8 mouse cellular contexts compared by ENCODE assay signal in the genomic region with DNA sequence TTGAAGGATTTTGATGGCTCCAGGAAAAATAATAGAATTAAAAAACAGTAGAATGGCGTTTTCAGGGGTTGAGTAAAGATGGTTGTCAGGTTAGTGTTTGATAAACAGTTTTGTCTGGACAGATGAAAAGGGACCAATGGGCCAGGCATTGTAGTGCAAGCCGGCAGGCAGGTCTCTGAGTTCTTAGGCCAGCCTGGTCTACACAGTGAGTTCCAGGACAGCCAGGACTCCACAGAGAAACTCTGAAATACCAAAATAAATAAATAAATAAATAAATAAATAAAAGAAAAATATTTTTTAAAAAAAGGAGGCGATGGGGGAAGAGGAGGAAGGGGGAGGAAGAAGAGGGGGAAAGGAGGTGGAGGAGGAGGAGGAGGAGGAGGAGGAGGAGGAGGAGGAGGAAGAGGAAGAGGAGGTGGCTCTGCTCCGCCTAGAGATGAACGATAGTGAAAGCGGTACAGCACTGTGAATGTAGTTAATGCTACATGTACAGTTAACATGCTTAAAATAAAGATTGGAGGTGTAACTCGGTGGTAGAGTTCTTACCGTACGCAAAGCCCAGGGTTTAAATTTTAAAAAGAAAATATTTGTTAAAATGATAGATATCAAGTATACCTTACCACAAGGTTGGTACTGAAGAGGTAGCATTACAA. TPM values are rescaled to one million over a fixed set of nuclear protein-coding genes. Genes with fewer than 3 reads are reported as not detected.
DNase-seq lines count a peak whose midpoint lies in the region; ATAC-seq lines count a peak whose summit lies in the region.

No protein-coding gene starts in this region.

- H3K4me2 ChIP-seq in kidney, embryonic 15.5 days, result peak overlapping the region; percentile 68
- no peak overlapping the region; the same call in 1 of the 2 replicates for H3K4me2 ChIP-seq in embryonic facial prominence, embryonic 11.5 days (ENCODE audit: low read depth, low read length)
- peak overlapping the region; percentile 64 for H3K4me2 ChIP-seq in intestine, embryonic 15.5 days (replicated peaks)
- peak overlapping the region; percentile 59 for H3K4me2 ChIP-seq in midbrain, embryonic 15.5 days

- no peak overlapping the region for H3K9ac ChIP-seq in kidney, embryonic 15.5 days
- no peak overlapping the region for H3K9ac ChIP-seq in embryonic facial prominence, embryonic 11.5 days (replicated peaks; ENCODE audit: low read length)
- H3K9ac ChIP-seq in intestine, embryonic 15.5 days, result no peak overlapping the region
- H3K9ac ChIP-seq in midbrain, embryonic 15.5 days, result no peak overlapping the region

- H3K4me3 ChIP-seq in kidney, embryonic 15.5 days (replicated peaks), result peak overlapping the region; percentile 61
- H3K4me3 ChIP-seq in embryonic facial prominence, embryonic 11.5 days (ENCODE audit: low read depth, low read length), result peak overlapping the region; percentile 16; the same call in 1 of the 2 replicates
- peak overlapping the region; percentile 53 for H3K4me3 ChIP-seq in intestine, embryonic 15.5 days (replicated peaks)
- H3K4me3 ChIP-seq in midbrain, embryonic 15.5 days, result peak overlapping the region; percentile 58; the same call in 1 of the 2 replicates

- H3K27ac ChIP-seq in kidney, embryonic 15.5 days, result no peak overlapping the region
- H3K27ac ChIP-seq in embryonic facial prominence, embryonic 11.5 days (replicated peaks; ENCODE audit: low read depth, low read length), result no peak overlapping the region
- no peak overlapping the region for H3K27ac ChIP-seq in intestine, embryonic 15.5 days
- no peak overlapping the region for H3K27ac ChIP-seq in midbrain, embryonic 15.5 days

- ATAC-seq in kidney, embryonic 15.5 days (replicated peaks; ENCODE audit: low FRiP score), result no peak
- no peak for ATAC-seq in embryonic facial prominence, embryonic 11.5 days (replicated peaks; ENCODE audit: insufficient number of reproducible peaks, low FRiP score, low TSS enrichment, low read depth)
- no peak for ATAC-seq in intestine, embryonic 15.5 days
- no peak for ATAC-seq in midbrain, embryonic 15.5 days (replicated peaks)

- whole genome bisulfite sequencing in kidney, embryonic 15.5 days, result 36% methylated on average over 9 of the region's 9 CpGs
- WGBS in embryonic facial prominence, embryonic 11.5 days, result 40% methylated on average over 8 of the region's 9 CpGs
- 42% methylated on average over 9 of the region's 9 CpGs for WGBS in intestine, embryonic 15.5 days
- 47% methylated on average over 8 of the region's 9 CpGs for WGBS in midbrain, embryonic 15.5 days

- H3K9me3 ChIP-seq in kidney, embryonic 15.5 days (replicated peaks), result no peaks in the 10 kb centered on the region
- H3K9me3 ChIP-seq in embryonic facial prominence, embryonic 11.5 days (replicated peaks; ENCODE audit: control insufficient read depth, low read length), result no peaks in the 10 kb centered on the region
- no peaks in the 10 kb centered on the region for H3K9me3 ChIP-seq in intestine, embryonic 15.5 days
- no peaks in the 10 kb centered on the region for H3K9me3 ChIP-seq in midbrain, embryonic 15.5 days

- DNase-seq in kidney, postnatal 25 days, result no peak
- DNase-seq in embryonic facial prominence, embryonic 11.5 days (ENCODE audit: low spot score), result no peak
- no peak for DNase-seq in urinary bladder, postnatal 14 days (ENCODE audit: low spot score)
- DNase-seq in natural killer cell, adult 2 months (ENCODE audit: low spot score in 2 of 2), result no peak
- DNase-seq in testis, postnatal 14 days (ENCODE audit: low spot score), result no peak

- peaks cover 13% of the 10 kb centered on the region for H3K4me1 ChIP-seq in kidney, embryonic 15.5 days
- no peaks in the 10 kb centered on the region for H3K4me1 ChIP-seq in embryonic facial prominence, embryonic 11.5 days (ENCODE audit: control insufficient read depth, insufficient read depth, low read length)
- H3K4me1 ChIP-seq in intestine, embryonic 15.5 days (replicated peaks), result peaks cover 4% of the 10 kb centered on the region
- peaks cover 12% of the 10 kb centered on the region for H3K4me1 ChIP-seq in midbrain, embryonic 15.5 days

- peaks cover 3% of the 10 kb centered on the region; the same call in 1 of the 2 replicates for H3K27me3 ChIP-seq in kidney, embryonic 15.5 days
- H3K27me3 ChIP-seq in embryonic facial prominence, embryonic 11.5 days (ENCODE audit: control insufficient read depth, insufficient read depth, low read length), result no peaks in the 10 kb centered on the region
- no peaks in the 10 kb centered on the region for H3K27me3 ChIP-seq in intestine, embryonic 15.5 days (replicated peaks)
- H3K27me3 ChIP-seq in midbrain, embryonic 15.5 days (replicated peaks), result 0 out of 2 replicates have a peak, but pooled peaks cover 3% of the 10 kb centered on the region

- no peaks in the 10 kb centered on the region for H3K36me3 ChIP-seq in kidney, embryonic 15.5 days
- no peaks in the 10 kb centered on the region for H3K36me3 ChIP-seq in embryonic facial prominence, embryonic 11.5 days (replicated peaks; ENCODE audit: control insufficient read depth, insufficient read depth, low read depth, low read length)
- no peaks in the 10 kb centered on the region for H3K36me3 ChIP-seq in intestine, embryonic 15.5 days
- H3K36me3 ChIP-seq in midbrain, embryonic 15.5 days (replicated peaks), result no peaks in the 10 kb centered on the region

RNA-seq across cellular contexts. Expression of gene Gm12184, which starts 6.7 kb away (rescaled TPM):
- polyA plus RNA-seq in kidney, embryonic 15.5 days (2015; fragmentation: Nextera tagmentation; extraction: Ambion mirVana), result 1.6 and 2.9 TPM in 2 replicates
- polyA plus RNA-seq in embryonic facial prominence, embryonic 11.5 days (2014; fragmentation: Nextera tagmentation; extraction: Ambion mirVana), result 7.7 and 14.0 TPM in 2 replicates
- polyA plus RNA-seq in intestine, embryonic 15.5 days (2015; fragmentation: Nextera tagmentation; extraction: Ambion mirVana), result 3.7 and 5.4 TPM in 2 replicates
- 2.6 and 4.0 TPM in 2 replicates for polyA plus RNA-seq in midbrain, embryonic 15.5 days (2015; fragmentation: Nextera tagmentation; extraction: Ambion mirVana)

RNA-seq across cellular contexts. Expression of gene Trim7, which starts 7.3 kb away (rescaled TPM):
- 3.7 and 4.0 TPM in 2 replicates for polyA plus RNA-seq in kidney, embryonic 15.5 days (2015; fragmentation: Nextera tagmentation; extraction: Ambion mirVana)
- 0.27 and 0.33 TPM in 2 replicates for polyA plus RNA-seq in embryonic facial prominence, embryonic 11.5 days (2014; fragmentation: Nextera tagmentation; extraction: Ambion mirVana)
- polyA plus RNA-seq in intestine, embryonic 15.5 days (2015; fragmentation: Nextera tagmentation; extraction: Ambion mirVana), result 1.1 and 2.7 TPM in 2 replicates
- 2.3 and 2.6 TPM in 2 replicates for polyA plus RNA-seq in midbrain, embryonic 15.5 days (2015; fragmentation: Nextera tagmentation; extraction: Ambion mirVana)

RNA-seq across cellular contexts. Expression of gene Trim41, which starts 16.1 kb away (rescaled TPM):
- polyA plus RNA-seq in kidney, embryonic 15.5 days (2015; fragmentation: Nextera tagmentation; extraction: Ambion mirVana), result 6.6 and 7.0 TPM in 2 replicates
- polyA plus RNA-seq in embryonic facial prominence, embryonic 11.5 days (2014; fragmentation: Nextera tagmentation; extraction: Ambion mirVana), result 3.2 and 3.8 TPM in 2 replicates
- 4.1 and 6.4 TPM in 2 replicates for polyA plus RNA-seq in intestine, embryonic 15.5 days (2015; fragmentation: Nextera tagmentation; extraction: Ambion mirVana)
- polyA plus RNA-seq in midbrain, embryonic 15.5 days (2015; fragmentation: Nextera tagmentation; extraction: Ambion mirVana), result 7.3 and 7.9 TPM in 2 replicates

RNA-seq across cellular contexts. Expression of gene Rack1, which starts 33.1 kb away (rescaled TPM):
- 775 and 792 TPM in 2 replicates for polyA plus RNA-seq in kidney, embryonic 15.5 days (2015; fragmentation: Nextera tagmentation; extraction: Ambion mirVana)
- 755 and 775 TPM in 2 replicates for polyA plus RNA-seq in embryonic facial prominence, embryonic 11.5 days (2014; fragmentation: Nextera tagmentation; extraction: Ambion mirVana)
- polyA plus RNA-seq in intestine, embryonic 15.5 days (2015; fragmentation: Nextera tagmentation; extraction: Ambion mirVana), result 815 and 831 TPM in 2 replicates
- polyA plus RNA-seq in midbrain, embryonic 15.5 days (2015; fragmentation: Nextera tagmentation; extraction: Ambion mirVana), result 365 and 382 TPM in 2 replicates

RNA-seq across cellular contexts. Expression of gene Irgm1, which starts 38.3 kb away (rescaled TPM):
- 15.2 and 15.5 TPM in 2 replicates for polyA plus RNA-seq in kidney, embryonic 15.5 days (2015; fragmentation: Nextera tagmentation; extraction: Ambion mirVana)
- polyA plus RNA-seq in embryonic facial prominence, embryonic 11.5 days (2014; fragmentation: Nextera tagmentation; extraction: Ambion mirVana), result 2.0 and 2.8 TPM in 2 replicates
- 16.0 and 16.4 TPM in 2 replicates for polyA plus RNA-seq in intestine, embryonic 15.5 days (2015; fragmentation: Nextera tagmentation; extraction: Ambion mirVana)
- 2.3 and 4.6 TPM in 2 replicates for polyA plus RNA-seq in midbrain, embryonic 15.5 days (2015; fragmentation: Nextera tagmentation; extraction: Ambion mirVana)
